Mouse (Mus musculus) cerebellum, adult 9-11 months (tissue): ENCODE data around the gene Per3.

Experiments
- DNase-seq: peaks from one replicate; pipeline ENCODE4 v3.0.0; 2022

Per3 gene

DNA sequence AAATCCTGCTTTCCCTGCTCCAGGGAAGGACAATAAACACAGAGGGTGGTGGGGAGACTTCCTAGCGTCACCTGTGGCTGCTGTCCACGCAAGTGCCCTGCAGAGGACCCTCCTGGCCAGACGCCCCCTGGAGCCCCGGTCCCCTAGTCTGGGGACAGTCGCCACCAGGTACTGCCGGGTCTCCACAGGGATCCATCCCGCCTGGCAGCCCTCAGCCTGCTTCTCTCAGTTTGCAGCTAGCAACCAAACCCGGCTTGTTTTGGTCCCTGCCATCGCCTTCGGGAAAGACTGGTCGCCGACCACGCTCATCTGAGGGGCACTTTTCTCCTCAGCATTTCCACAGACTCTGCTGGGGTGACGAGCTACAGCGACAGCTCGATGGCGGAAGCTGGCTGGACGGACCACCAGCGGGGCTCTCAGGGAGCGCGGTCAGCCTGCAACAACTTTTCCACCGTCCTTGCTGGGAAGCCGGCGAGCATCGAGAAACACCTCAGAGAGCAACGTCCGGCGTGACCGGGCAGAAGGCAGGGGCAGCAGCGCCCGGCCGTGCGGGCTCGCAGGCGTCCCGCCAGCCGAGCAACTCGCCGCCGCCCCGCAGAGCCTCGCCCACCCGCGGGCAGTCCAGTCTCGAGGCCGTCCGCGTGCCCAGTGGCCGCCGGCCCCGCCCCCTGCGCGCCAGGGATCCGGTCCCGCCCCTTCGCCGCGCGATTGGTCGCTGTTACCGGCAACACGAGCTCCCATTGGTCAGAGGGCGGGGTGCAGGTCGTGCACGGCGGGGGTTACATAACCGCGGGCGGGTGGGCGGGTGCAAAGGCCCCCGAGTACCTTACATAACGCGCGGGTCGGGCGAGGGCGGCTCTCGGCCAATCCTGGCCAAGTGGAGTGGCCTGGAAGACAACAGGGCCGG, at the start of gene Per3:
Gene Per3, minus strand, starts transcription at position 629 of the 907 bp plus-strand sequence.
- peak; percentile 99 for DNase-seq

- peak; percentile 57 for DNase-seq
Observed at GRCm38 (mm10) chr4:151089270-151089669, 44.8 kb upstream of the Per3 start, which contains the start of gene Gm13090. Gene Gm13090, plus strand, starts transcription at chr4:151089570.

DNA sequence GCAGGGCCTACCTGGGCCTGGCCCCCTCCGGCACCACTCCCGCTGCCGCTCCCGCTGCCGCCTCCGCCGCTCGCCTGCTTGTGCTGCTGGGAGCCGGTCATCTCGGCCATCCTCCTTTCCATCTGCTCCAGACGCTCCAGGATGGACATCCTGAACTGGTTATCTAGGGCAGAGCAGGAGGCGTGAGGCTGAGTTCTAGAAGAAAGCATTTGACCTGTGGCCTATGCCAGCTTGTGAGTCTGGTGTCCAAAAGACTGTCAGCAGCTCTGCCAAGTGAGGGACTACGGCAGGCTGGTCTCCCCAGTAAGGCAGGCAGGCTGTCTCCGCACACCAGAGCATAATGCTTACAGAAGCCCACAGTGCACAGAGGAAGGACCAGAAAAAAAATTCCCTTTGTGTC, 44.4 kb upstream of the Per3 start:
- peak; percentile 95 for DNase-seq

DNA sequence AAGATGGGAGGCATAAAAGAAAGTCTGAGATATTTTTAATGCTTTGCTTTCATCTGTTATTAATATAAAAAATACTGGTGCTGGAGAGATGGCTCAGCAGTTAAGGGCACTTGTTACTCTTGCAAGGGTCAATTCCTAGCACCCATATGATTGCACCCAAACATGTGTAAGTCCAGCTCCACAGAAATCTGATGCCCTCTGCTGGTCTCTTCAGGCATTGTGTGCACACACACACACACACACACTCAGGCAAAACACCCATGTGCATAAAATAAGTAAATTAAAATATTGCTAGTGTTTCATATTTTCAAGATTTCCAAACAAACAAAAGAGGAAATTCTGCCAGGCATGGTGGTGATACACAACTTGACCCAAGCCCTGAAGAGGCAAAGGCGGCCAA, 42.9 kb upstream of the Per3 start:
- no peak for DNase-seq

GRCm38 (mm10) chr4:151083027-151083426, 38.6 kb upstream of the Per3 start:
- DNase-seq, result no peak

GRCm38 (mm10) chr4:151081977-151082376, 37.5 kb upstream of the Per3 start:
- no peak for DNase-seq

- no peak for DNase-seq
Observed at GRCm38 (mm10) chr4:151081355-151081754, 36.9 kb upstream of the Per3 start.

GRCm38 (mm10) chr4:151074817-151075216, 30.4 kb upstream of the Per3 start:
- DNase-seq, result no peak

GRCm38 (mm10) chr4:151073108-151073744, 28.8 kb upstream of the Per3 start:
- DNase-seq, result peak; percentile 81

DNA sequence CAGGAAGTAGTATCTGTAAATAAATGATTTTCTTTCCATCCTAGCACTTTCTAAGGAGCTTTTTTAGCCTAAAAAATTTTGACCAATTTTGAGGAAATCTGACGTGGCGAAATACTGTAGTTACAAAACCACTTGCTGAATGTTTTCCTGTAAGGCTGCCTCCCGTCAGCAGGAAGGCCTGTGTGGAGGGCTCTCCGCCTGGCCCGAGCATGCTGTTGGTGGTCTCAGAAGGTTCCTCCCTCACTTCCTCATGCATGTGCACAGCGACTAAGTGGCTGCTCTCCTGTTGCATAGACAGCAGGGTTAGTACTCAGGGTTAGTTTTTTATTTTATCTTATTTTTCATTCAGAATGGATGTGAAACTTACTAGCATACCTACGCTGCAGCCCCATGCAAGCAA, 26.5 kb upstream of the Per3 start:
- no peak for DNase-seq

DNA sequence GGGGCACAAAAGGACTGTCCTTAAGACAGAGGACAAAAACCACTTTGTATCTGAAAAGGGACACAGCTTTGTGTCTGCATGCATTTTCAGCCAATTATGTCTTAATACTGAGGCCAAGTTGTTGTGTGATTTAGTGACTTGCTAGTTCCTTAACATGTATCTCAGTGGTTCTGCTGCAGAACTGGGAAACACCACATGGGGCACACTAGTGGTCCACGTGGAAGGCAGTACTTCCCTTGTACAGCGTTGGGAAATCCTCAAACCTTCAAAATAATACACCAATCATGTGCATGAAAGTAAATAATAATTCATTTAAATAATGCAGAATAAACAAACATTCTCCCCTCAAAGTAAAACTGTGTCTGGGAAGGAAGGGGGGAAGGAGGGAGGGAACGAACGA, 24.3 kb upstream of the Per3 start:
- no peak for DNase-seq

DNA sequence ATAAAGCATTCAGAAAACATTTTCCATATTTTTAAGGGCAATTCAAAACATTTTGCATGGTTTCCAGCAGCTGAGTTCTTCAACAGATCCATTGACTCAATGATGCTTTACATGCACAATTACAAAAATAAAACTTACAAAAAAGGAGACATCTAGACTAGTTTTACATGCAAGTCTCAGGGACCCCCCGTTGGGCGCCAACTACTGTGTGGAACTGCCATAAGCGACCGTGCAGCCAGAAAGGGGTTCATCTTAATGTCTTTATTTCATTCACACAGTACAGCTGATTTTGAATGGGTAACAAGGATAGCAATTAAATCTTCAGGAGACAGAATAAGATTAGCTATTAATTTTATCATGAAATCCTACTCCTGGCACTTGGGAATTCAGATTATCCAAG, 15.1 kb upstream of the Per3 start:
- DNase-seq, result no peak

- DNase-seq, result peak; percentile 53
Observed at GRCm38 (mm10) chr4:151058634-151059033, 14.2 kb upstream of the Per3 start.

DNA sequence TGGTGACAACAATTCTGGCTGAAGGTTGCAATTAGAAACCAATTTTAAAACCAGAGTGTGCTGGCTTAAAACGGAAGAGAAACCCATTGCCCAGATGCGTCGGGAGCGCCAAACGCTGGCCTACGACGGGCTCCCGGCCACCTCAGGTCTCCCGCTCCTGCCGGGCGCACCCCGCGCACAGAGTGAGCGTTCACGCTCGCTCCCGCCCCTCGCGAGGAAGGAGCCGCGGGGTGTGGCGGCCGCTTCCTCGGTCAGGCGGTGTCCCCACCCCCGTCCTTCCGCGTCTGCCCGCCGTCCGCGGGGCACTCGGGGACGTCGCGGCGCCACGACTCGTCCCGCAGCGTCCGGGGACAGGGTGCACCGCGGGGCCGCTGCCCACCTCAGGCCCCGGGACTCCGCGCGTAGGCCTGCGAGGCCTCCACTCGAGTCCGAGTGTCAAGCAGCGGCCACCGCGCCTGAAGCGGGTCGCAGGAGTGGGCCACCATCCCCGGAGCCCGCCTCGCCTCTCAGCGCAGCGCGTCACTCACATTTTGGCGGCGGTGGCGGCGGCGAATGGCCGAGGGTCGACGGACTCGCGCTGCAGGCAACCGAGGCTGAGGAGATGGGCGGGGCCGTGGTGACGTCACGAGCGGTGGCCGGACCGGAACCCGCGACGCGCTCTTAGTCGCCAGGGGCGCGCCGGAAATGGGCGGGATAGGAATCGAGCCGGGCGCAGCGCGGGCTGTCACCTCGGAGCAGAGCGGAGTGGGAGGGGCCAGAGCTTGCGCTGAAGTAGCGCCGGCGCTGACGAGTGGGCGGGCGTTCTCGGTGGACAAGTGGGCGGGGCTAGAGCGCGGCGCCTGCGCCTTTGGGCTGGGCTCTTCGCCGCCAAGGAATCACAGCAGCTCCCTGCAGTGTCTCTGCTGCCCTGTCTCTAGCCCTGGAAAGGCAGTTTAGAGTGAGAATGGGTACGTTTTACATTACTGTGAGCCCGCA, 13.2 kb upstream of the Per3 start, which contains the start of gene Vamp3:
Gene Vamp3, minus strand, starts transcription at position 617 of the 975 bp plus-strand sequence.
- DNase-seq, result peak; percentile 99

- DNase-seq, result no peak
Observed at GRCm38 (mm10) chr4:151051162-151051561, 6.7 kb upstream of the Per3 start.

DNA sequence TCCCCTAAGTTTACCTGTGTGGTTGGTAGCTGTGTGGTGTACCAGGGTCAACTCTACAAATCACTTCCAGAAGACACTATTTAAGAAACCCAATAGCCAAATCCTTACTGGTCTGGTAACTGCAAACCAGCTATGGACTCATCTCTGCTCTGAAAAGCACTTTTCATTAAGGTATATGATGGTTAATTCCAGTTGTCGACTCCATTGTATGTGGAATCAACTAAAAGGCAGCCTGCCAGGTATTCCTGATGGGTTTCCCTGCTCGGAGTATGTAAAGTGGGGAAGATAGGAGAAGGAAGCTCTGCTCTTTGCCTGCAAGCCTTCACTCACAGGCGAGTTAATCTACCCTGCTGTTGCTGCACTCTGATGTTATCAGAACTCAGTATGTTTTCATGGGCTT, 2.1 kb upstream of the Per3 start:
- peak; percentile 29 for DNase-seq

- DNase-seq, result peak; percentile 75
Observed at GRCm38 (mm10) chr4:151044944-151045570, 592 bp upstream of the Per3 start.

DNA sequence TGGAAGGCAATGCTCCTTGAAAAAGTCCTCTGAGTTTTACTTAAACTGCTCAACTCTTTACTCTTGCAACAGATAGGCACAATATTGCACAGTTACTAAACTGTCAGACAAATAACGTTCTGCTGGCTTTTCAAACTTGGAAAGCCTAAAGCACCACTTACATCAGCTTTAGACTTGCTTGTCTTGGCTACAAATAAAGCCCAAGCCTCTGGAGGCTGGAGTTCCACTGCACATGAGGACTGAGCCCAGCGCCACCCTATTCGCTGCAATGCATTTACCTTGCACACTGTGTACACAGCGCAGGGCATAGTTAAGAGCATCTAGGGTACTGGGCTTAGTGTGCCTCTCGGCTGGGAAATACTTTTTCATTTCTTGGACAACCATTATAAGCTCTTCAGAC, 1.2 kb downstream of the Per3 start:
- DNase-seq, result peak; percentile 52

- peak; percentile 32 for DNase-seq
Observed at GRCm38 (mm10) chr4:151041506-151041905, 3.0 kb downstream of the Per3 start.

DNA sequence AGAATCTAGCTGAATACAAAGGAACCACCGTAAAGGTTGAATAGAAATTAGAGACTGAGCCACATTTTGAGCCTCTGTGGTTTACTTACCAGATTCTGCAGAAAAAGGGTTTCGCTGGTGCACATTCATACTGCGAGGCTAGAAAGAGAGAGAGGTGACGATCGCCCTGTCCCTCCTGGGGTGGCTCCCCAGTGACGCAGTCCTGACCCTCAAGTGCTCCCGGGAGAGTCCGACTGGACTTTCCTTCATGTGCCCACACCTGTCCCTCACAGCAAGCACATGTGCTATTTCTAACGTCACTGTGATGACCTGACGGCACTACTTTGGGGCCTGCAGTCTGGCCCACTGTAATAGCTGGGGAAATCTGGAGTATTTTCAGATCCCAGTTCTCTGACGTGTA, 6.7 kb downstream of the Per3 start:
- no peak for DNase-seq

- no peak for DNase-seq
Observed at GRCm38 (mm10) chr4:151036521-151036920, 7.9 kb downstream of the Per3 start.

- peak; percentile 35 for DNase-seq
Observed at GRCm38 (mm10) chr4:151027001-151027400, 17.5 kb downstream of the Per3 start.
